Mouse (Mus musculus): ENCODE measurements around the gene Hk2. TPM values are rescaled to one million over a fixed set of nuclear protein-coding genes. Genes with fewer than 3 reads are reported as not detected.

The Hk2 gene
- total RNA-seq, 1 experiment, result 155 TPM

- H3K4me3 ChIP-seq (ENCODE audit: insufficient read depth in 1 of 2, low read depth in 1 of 2, low read length in 2 of 2, poor library complexity in 1 of 2, severe bottlenecking in 1 of 2), result no peak overlapping the region
- no peak for DNase-seq (ENCODE audit: low read depth, low spot score)
- in situ Hi-C loops (cut with MboI; ENCODE audit: low sequenced_read_pairs in 2 of 2, unreplicated experiment in 2 of 2), result no loop called here
These were observed 58.6 kb downstream of the Hk2 start for GRCm38 (mm10) chr6:82715653-82716052.

GRCm38 (mm10) chr6:82715253-82715652 lies 59.0 kb downstream of the Hk2 start:
- 0 out of 4 replicates have a peak, but pooled peaks cover 0 to 2% of the 10 kb centered on the region in 2 experiments for H3K4me1 ChIP-seq (ENCODE audit: control insufficient read depth in 2 of 2, insufficient read depth in 2 of 2, low read length in 2 of 2, poor library complexity in 1 of 2)
- H3K9me3 ChIP-seq (ENCODE audit: control insufficient read depth, insufficient read depth, low read depth, low read length), result no peaks in the 10 kb centered on the region
- DNase-seq (ENCODE audit: low read depth, low spot score), result no peak
- no peak overlapping the region for H3K4me3 ChIP-seq (ENCODE audit: insufficient read depth in 1 of 2, low read depth in 1 of 2, low read length in 2 of 2, poor library complexity in 1 of 2, severe bottlenecking in 1 of 2)
- H3K9ac ChIP-seq (ENCODE audit: insufficient read depth, low read depth, low read length, poor library complexity, severe bottlenecking), result no peak overlapping the region
- in situ Hi-C loops (cut with MboI; ENCODE audit: low sequenced_read_pairs in 2 of 2, unreplicated experiment in 2 of 2), result no loop called here
- H3K36me3 ChIP-seq (ENCODE audit: control insufficient read depth, insufficient read depth, low read length, poor library complexity, severe bottlenecking), result no peaks in the 10 kb centered on the region
- no peak for TF ChIP-seq ZC3H11A (IDR thresholded peaks at IDR 0.05; ENCODE audit: borderline replicate concordance, low read depth, low read length)
- TF ChIP-seq ZNF384 (IDR thresholded peaks at IDR 0.05; ENCODE audit: low read depth, low read length), result no peak
- no peak for TF ChIP-seq HCFC1 (IDR thresholded peaks at IDR 0.05; ENCODE audit: borderline replicate concordance, insufficient read depth, low read length)
- TF ChIP-seq CHD2 (IDR thresholded peaks at IDR 0.05; ENCODE audit: low read depth, low read length), result no peak
- no peak for TF ChIP-seq MAFK (IDR thresholded peaks at IDR 0.05; ENCODE audit: insufficient read depth, low read depth, low read length)
- no peak overlapping the region for H3K27ac ChIP-seq (ENCODE audit: insufficient read depth, low read depth, low read length, poor library complexity, severe bottlenecking)

More at GRCm38 (mm10) chr6:82715653-82716052, 58.6 kb downstream of the Hk2 start:
- H3K4me1 ChIP-seq (ENCODE audit: control insufficient read depth in 2 of 2, insufficient read depth in 2 of 2, low read length in 2 of 2, poor library complexity in 1 of 2), result 0 out of 4 replicates have a peak, but pooled peaks cover 0 to 2% of the 10 kb centered on the region in 2 experiments
- no peak overlapping the region for H3K9ac ChIP-seq (ENCODE audit: insufficient read depth, low read depth, low read length, poor library complexity, severe bottlenecking)
- no peaks in the 10 kb centered on the region for H3K36me3 ChIP-seq (ENCODE audit: control insufficient read depth, insufficient read depth, low read length, poor library complexity, severe bottlenecking)
- no peaks in the 10 kb centered on the region for H3K9me3 ChIP-seq (ENCODE audit: control insufficient read depth, insufficient read depth, low read depth, low read length)
- H3K27ac ChIP-seq (ENCODE audit: insufficient read depth, low read depth, low read length, poor library complexity, severe bottlenecking), result no peak overlapping the region
- TF ChIP-seq ZC3H11A (IDR thresholded peaks at IDR 0.05; ENCODE audit: borderline replicate concordance, low read depth, low read length), result no peak
- TF ChIP-seq CHD2 (IDR thresholded peaks at IDR 0.05; ENCODE audit: low read depth, low read length), result no peak
- TF ChIP-seq HCFC1 (IDR thresholded peaks at IDR 0.05; ENCODE audit: borderline replicate concordance, insufficient read depth, low read length), result no peak
- no peak for TF ChIP-seq MAFK (IDR thresholded peaks at IDR 0.05; ENCODE audit: insufficient read depth, low read depth, low read length)
- no peak for TF ChIP-seq ZNF384 (IDR thresholded peaks at IDR 0.05; ENCODE audit: low read depth, low read length)

GRCm38 (mm10) chr6:82714841-82715240 lies 59.4 kb downstream of the Hk2 start:
- H3K9me3 ChIP-seq (ENCODE audit: control insufficient read depth, insufficient read depth, low read depth, low read length), result no peaks in the 10 kb centered on the region
- H3K36me3 ChIP-seq (ENCODE audit: control insufficient read depth, insufficient read depth, low read length, poor library complexity, severe bottlenecking), result no peaks in the 10 kb centered on the region
- no peak for DNase-seq (ENCODE audit: low read depth, low spot score)
- in situ Hi-C loops (cut with MboI; ENCODE audit: low sequenced_read_pairs in 2 of 2, unreplicated experiment in 2 of 2), result no loop called here
- TF ChIP-seq ZNF384 (IDR thresholded peaks at IDR 0.05; ENCODE audit: low read depth, low read length), result no peak
- no peak for TF ChIP-seq CHD2 (IDR thresholded peaks at IDR 0.05; ENCODE audit: low read depth, low read length)
- no peak for TF ChIP-seq HCFC1 (IDR thresholded peaks at IDR 0.05; ENCODE audit: borderline replicate concordance, insufficient read depth, low read length)
- no peak for TF ChIP-seq MAFK (IDR thresholded peaks at IDR 0.05; ENCODE audit: insufficient read depth, low read depth, low read length)
- H3K27ac ChIP-seq (ENCODE audit: insufficient read depth, low read depth, low read length, poor library complexity, severe bottlenecking), result no peak overlapping the region
- H3K9ac ChIP-seq (ENCODE audit: insufficient read depth, low read depth, low read length, poor library complexity, severe bottlenecking), result no peak overlapping the region
- H3K4me3 ChIP-seq (ENCODE audit: insufficient read depth in 1 of 2, low read depth in 1 of 2, low read length in 2 of 2, poor library complexity in 1 of 2, severe bottlenecking in 1 of 2), result no peak overlapping the region
- 0 out of 4 replicates have a peak, but pooled peaks cover 0 to 2% of the 10 kb centered on the region in 2 experiments for H3K4me1 ChIP-seq (ENCODE audit: control insufficient read depth in 2 of 2, insufficient read depth in 2 of 2, low read length in 2 of 2, poor library complexity in 1 of 2)

- no peaks in the 10 kb centered on the region for H3K36me3 ChIP-seq (ENCODE audit: control insufficient read depth, insufficient read depth, low read length, poor library complexity, severe bottlenecking)
- no peak overlapping the region for H3K4me3 ChIP-seq (ENCODE audit: insufficient read depth in 1 of 2, low read depth in 1 of 2, low read length in 2 of 2, poor library complexity in 1 of 2, severe bottlenecking in 1 of 2)
- H3K9ac ChIP-seq (ENCODE audit: insufficient read depth, low read depth, low read length, poor library complexity, severe bottlenecking), result no peak overlapping the region
- no peak overlapping the region for H3K27ac ChIP-seq (ENCODE audit: insufficient read depth, low read depth, low read length, poor library complexity, severe bottlenecking)
- H3K4me1 ChIP-seq (ENCODE audit: control insufficient read depth in 2 of 2, insufficient read depth in 2 of 2, low read length in 2 of 2, poor library complexity in 1 of 2), result 0 out of 4 replicates have a peak, but pooled peaks cover 0 to 2% of the 10 kb centered on the region in 2 experiments
- peak; percentile 73 for TF ChIP-seq ZNF384 (IDR thresholded peaks at IDR 0.05; ENCODE audit: low read depth, low read length)
- TF ChIP-seq ZC3H11A (IDR thresholded peaks at IDR 0.05; ENCODE audit: borderline replicate concordance, low read depth, low read length), result peak; percentile 50; the same call in 1 of the 2 replicates
- no peak for TF ChIP-seq CHD2 (IDR thresholded peaks at IDR 0.05; ENCODE audit: low read depth, low read length)
- no peak for TF ChIP-seq HCFC1 (IDR thresholded peaks at IDR 0.05; ENCODE audit: borderline replicate concordance, insufficient read depth, low read length)
- no peak for TF ChIP-seq MAFK (IDR thresholded peaks at IDR 0.05; ENCODE audit: insufficient read depth, low read depth, low read length)
- peak; percentile 87 for DNase-seq (ENCODE audit: low read depth, low spot score)
- in situ Hi-C loops (cut with MboI; ENCODE audit: low sequenced_read_pairs in 2 of 2, unreplicated experiment in 2 of 2), result no loop called here
- H3K9me3 ChIP-seq (ENCODE audit: control insufficient read depth, insufficient read depth, low read depth, low read length), result no peaks in the 10 kb centered on the region
These were observed 60.0 kb downstream of the Hk2 start for GRCm38 (mm10) chr6:82714243-82714642.

Data from ES-E14 (cell line).